Mouse (Mus musculus) ovary, postnatal 36 days (tissue): ENCODE results near the gene Rarg.

Experiments
- DNase-seq: peaks from one replicate; pipeline ENCODE4 v3.0.0; 2022; ENCODE audit warnings: low spot score, mixed read lengths

Rarg gene

GRCm38 (mm10) chr15:102258076-102258470, 756 bp upstream of the Rarg start:
- DNase-seq, result no peak

GRCm38 (mm10) chr15:102256431-102257201, 701 bp downstream of the Rarg start:
- DNase-seq, result no peak

GRCm38 (mm10) chr15:102255547-102256255, 1.6 kb downstream of the Rarg start:
- DNase-seq, result no peak

GRCm38 (mm10) chr15:102250521-102250920, 6.8 kb downstream of the Rarg start:
- no peak for DNase-seq

GRCm38 (mm10) chr15:102249967-102250366, 7.3 kb downstream of the Rarg start:
- no peak for DNase-seq

DNA sequence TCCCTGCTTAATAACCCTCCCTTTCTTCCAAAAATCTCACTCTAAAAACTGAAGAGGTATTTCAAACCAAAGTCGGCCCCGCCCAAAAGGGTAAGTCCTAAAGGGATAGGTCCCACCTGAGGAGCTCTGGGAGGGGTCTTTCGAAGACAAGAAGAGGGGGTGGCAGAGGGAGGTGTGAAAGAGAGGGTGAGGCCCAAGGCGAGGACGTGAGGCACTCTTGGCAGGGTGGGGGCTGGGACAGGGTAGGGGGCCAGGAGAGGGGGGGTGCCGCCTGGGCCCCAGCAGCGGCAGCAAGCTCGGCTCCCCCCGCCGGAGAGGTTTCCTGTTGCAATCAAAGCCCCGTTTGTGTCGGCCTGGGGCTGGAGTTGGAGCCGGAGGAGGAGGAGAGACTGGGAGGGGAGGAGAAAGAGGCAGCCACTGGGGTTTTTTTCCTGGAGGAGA, 8.0 kb downstream of the Rarg start:
- DNase-seq, result no peak

DNA sequence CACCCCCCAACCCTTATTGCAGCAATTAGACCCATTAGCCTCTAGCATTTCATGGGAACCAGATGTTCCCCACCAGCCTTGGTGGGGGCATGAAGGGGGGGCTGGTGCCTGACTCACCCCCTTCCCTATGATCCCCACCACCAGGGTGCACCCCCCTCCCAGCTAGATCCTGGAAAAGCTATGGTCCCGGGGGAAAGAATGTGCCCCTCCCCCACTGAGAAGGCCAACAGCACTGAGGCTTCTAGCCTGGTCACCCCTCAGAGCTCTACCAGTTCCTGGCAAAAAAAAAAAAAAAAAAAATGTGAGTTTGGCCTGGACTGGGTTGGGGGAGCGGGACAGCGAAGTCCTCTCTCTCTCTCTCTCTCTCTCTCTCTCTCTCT, 8.5 kb downstream of the Rarg start:
- DNase-seq, result no peak

DNA sequence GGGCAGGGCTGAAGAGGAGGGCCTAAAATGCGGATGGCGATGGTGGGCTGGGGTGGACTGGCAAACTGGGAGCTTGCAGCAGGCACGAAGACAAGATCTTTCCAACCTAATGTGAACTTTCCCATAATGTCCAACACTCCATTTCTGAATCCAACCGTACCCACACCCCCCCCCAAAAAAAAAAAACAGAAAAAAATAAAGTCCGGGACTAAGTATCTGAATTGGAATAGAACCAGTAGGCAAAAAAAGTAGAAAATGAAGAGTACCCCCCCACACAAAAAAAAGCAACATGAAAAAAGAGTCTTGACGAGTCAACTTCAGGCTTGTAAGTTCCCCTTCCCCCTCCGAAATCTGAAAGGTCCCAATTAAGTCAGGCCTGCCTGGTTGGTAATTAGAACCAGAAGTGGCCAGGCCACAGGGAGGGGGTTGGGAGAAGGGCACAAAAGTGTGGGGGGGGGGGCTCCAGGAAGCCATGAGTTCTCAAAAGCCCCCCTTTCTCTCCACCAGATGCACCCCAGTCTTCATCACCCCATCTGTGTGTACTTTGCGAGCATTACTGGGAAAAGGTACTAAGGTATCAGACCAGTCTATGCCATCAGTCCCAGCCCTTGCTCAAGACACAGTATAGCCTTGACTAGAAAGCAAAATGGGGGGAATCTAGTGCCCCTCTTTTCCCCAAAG, 9.0 kb downstream of the Rarg start:
- DNase-seq, result no peak

DNA sequence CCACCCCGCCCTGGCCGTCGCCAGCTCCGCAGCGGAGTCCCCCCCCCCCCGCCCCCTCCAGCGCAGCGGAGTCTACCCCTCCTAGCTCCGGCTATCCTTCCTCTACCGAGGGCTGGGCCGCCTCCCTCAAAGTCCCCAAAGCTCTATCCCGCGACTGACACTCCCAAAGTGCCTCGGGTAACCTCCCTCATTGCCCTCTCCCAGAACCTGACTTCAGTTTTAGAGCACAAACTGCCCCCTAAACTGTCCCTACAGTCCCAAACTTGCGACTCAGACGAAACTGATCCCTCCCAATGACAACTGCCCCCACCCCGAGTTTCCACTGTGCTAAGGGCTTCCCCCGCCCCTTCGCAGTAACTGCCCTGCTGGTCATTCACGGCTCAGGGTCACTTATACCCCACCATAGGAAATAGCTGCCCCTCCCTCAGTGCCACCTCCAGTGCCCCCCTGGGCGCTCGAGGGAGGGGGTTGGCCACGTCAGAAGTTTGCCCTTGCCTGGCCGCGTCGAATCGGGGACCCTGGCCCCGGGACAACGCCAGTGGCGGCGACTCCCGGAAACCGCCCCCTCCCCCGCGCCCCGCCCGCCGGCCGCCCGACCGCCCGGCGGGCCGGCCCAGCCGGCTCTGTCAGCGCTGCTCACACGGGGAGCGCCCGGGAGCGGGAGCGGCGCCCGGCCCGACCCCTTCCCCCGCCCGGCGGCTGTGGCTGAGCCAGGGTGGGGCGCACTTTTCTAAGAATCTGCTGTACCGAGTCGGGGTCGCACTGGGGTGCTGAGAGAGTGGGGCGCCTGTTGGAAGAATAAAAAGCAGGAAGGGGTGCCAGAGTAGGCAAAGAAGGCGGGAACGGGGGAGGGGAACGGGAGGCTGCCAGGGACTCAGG, 9.8 kb downstream of the Rarg start:
- DNase-seq, result peak; percentile 79

DNA sequence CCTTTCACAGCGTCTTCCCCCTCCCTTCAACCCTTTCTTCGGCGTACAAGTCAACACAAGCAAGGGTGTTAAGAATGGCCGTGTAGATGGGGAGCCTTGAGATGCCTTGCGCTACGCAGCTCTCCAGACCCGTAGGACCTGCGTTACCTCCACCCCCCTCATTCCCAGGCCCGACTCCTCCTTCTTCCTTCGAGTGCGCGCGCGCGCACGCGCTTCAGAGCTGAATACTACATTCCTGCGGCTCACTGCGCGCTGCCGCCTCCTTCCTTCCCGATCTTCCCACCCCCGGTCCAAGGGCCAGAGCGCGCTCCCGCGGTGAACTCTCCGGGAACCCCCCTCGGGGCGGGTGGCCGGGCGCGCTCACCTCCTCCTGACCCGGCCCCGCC, 10.5 kb downstream of the Rarg start:
- DNase-seq, result peak; percentile 94

- DNase-seq, result peak; percentile 70
Measured at GRCm38 (mm10) chr15:102245891-102246741, 11.2 kb downstream of the Rarg start.

DNA sequence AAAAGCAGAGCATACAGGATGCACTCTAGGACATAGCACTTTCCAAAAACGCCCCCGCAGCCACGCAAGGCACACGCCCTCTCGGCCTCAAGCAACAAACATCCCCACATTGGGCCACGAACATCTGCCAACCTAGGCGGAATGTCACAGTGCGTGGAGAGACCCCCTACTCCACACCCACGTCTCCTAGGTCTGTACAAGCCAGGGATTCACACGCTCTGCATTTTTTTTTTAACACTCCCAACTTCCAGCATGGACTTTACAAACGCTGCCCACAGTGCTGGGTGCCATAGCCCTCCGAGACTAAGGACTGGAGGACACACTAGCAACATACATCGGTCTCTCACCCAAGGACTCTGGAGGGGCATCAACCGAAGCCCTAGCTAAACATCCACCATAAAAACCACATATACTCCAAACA, 11.8 kb downstream of the Rarg start:
- DNase-seq, result no peak

DNA sequence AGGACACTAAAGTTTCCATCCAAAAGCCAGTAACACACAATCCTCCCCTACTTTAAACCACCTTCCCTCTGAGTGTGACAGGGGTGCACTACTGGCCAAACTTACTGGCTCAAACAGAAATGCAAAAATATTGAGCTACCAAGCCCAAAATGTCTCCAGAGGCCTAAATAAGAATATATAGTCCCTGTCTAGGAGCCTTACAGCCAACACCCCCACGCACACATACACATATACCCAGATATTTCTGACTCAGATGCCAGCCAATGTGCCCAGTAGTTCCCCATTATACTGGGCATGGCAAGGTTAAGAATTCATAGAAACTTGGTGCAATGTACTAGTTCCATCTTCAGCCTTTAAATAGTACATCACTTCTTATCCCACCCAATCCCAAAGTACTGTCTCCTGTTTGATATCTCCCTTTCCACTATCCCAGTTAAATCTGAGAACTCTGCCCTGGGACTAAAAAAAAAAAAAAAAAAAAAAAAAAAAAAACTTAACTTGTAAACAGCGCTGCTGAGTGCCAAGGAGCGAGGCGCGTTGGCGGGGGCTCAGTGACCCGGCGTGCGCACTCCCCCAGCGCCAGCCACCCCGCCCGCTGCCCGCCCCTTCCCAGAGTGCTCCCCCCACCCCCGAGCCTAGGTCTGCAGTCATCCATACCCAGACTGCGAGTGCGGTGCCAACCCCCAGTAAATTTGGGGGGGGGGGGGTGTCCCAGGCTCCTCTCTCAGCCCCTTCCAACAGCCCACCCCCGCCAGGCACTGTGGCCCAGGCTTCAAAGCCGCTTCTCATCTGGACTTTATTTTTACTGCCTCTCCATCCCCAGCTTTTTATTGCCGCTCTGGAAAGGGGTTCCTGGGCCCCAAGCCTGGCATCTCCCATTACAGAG, 12.8 kb downstream of the Rarg start:
- DNase-seq, result peak; percentile 67

GRCm38 (mm10) chr15:102243229-102244190, 13.8 kb downstream of the Rarg start:
- peak; percentile 63 for DNase-seq

DNA sequence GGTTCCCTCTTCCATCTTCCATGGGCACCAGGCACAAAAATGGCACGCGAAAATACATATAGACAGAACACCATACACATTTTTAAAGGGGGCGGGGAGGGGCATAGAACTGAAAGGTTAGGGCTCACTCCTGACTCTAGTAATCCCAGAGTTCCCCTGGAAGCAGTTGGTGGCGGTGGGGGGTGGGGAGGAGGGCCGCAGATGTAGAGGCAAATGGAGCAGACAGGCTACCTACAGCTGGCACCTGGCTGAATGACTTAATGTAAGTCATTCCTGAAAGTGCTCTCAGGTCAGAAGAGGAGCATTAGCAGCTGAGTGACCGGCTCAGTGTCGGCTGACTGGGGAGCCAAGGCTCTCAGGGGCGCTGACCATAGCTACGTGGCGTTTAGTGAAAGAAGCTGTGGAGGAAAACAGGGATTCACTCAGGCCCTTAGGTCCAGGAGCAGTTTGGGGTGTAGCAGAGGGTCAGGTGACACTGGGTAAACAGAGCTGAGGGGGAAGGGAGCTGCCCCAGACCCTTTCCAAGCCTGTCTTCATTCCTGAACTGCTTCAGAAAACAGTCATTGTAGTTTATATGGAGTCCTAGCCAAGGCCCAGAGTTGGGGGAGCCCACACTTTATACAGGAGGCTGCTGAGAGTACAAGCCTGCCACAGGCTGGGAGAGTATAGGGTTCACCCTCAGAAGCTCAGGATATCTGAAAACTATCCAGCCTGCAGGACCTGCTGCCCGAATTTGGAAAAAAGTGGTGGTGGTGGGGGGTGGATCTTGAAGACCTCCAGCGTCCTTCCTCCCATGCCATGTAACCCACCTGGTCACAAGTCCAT, 14.7 kb downstream of the Rarg start:
- DNase-seq, result no peak

GRCm38 (mm10) chr15:102240607-102241006, 16.7 kb downstream of the Rarg start:
- no peak for DNase-seq

DNA sequence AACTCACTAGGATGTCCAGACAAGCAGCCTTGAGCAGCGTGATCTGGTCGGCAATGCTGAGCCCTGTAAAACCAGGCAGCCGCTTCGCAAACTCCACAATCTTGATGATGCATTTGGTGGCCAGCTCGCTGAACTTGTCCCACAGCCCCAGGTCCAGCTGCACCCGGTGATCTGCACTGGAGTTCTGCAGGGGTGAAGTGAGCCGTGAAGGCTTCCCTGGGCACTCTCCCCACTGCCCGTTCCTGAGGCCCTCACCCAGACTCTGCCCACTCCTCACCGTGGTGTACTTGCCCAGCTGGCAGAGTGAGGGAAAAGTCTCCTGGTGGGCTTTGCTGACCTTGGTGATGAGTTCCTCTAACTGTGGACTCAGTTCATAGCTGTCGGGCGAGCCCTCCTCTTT, 17.5 kb downstream of the Rarg start:
- DNase-seq, result no peak

DNA sequence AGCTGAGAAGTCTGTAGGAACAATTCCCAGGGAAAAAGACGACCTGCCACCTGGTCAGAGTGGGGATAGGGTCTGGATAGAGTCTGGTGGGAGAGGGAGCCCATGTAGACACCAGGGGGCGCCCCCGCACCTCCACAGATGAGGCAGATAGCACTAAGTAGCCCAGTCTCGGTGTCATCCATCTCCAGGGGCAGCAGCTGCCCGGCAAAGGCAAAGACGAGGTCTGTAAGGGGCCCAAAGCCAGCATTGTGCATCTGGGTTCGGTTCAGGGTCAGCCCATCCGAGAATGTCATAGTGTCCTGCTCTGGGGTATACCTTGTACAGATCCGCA, 18.1 kb downstream of the Rarg start:
- DNase-seq, result peak; percentile 79
